8 mouse cellular contexts compared by ENCODE assay signal in genomic region chr2:166713690-166714426, GRCm38 (mm10). TPM values are rescaled to one million over a fixed set of nuclear protein-coding genes. Genes with fewer than 3 reads are reported as not detected.
A peak's percentile ranks its signal among the peaks of the same experiment; 100 is the strongest.
DNase-seq lines count a peak whose midpoint lies in the region; ATAC-seq and TF ChIP-seq lines count a peak whose summit lies in the region.

TSS of gene Prex1 (minus strand) at chr2:166713832.

- ATAC-seq in cerebellum, adult (ENCODE audit: insufficient number of reproducible peaks, low FRiP score, low TSS enrichment), result peak; percentile 51
- peak; percentile 91 for ATAC-seq in forebrain, embryonic 12.5 days (ENCODE audit: low FRiP score)
- peak; percentile 92 for ATAC-seq in heart, embryonic 16.5 days (replicated peaks; ENCODE audit: extremely low read depth, insufficient read depth, low FRiP score)
- peak; percentile 86 for ATAC-seq in liver, embryonic 13.5 days (ENCODE audit: low read depth)
- peak; percentile 93 for ATAC-seq in stomach, embryonic 14.5 days (ENCODE audit: insufficient number of reproducible peaks, insufficient read depth, low FRiP score, low read depth)

- no peaks in the 10 kb centered on the region for H3K36me3 ChIP-seq in E14TG2a.4 (ENCODE audit: insufficient read depth, low read length)
- no peaks in the 10 kb centered on the region for H3K36me3 ChIP-seq in forebrain, embryonic 12.5 days (replicated peaks)
- no peaks in the 10 kb centered on the region for H3K36me3 ChIP-seq in heart, embryonic 16.5 days (ENCODE audit: control insufficient read depth, insufficient read depth)
- no peaks in the 10 kb centered on the region for H3K36me3 ChIP-seq in liver, embryonic 13.5 days
- no peaks in the 10 kb centered on the region for H3K36me3 ChIP-seq in stomach, embryonic 14.5 days (ENCODE audit: control insufficient read depth, insufficient read depth, low read length)

- peak within 1 kb of the TSS; percentile 92 for H3K4me3 ChIP-seq in E14TG2a.4 (replicated peaks; ENCODE audit: low read length)
- H3K4me3 ChIP-seq in forebrain, embryonic 12.5 days (replicated peaks), result peak within 1 kb of the TSS; percentile 78
- H3K4me3 ChIP-seq in heart, embryonic 16.5 days (ENCODE audit: low read length), result peak within 1 kb of the TSS; percentile 81
- peak within 1 kb of the TSS; percentile 90 for H3K4me3 ChIP-seq in liver, embryonic 13.5 days (replicated peaks)
- H3K4me3 ChIP-seq in stomach, embryonic 14.5 days (ENCODE audit: low read depth, low read length), result peak within 1 kb of the TSS; percentile 77

- DNase-seq in kidney, postnatal 25 days, result peak; percentile 98 to 100
- peak; percentile 95 for DNase-seq in liver, embryonic 13.5 days
- peak; percentile 99 for DNase-seq in natural killer cell, adult 2 months (ENCODE audit: low spot score in 2 of 2)

- TF ChIP-seq CTCF in E14TG2a.4 (conservative IDR thresholded peaks at IDR 0.05; ENCODE audit: low read length), result no peak

- H3K27me3 ChIP-seq in E14TG2a.4 (ENCODE audit: insufficient read depth, low read length), result peaks cover 71% of the 10 kb centered on the region
- H3K27me3 ChIP-seq in forebrain, embryonic 12.5 days, result 0 out of 2 replicates have a peak, but pooled peaks cover 5% of the 10 kb centered on the region
- H3K27me3 ChIP-seq in heart, embryonic 16.5 days (ENCODE audit: control insufficient read depth, insufficient read depth, low read length), result no peaks in the 10 kb centered on the region
- no peaks in the 10 kb centered on the region for H3K27me3 ChIP-seq in liver, embryonic 13.5 days
- H3K27me3 ChIP-seq in stomach, embryonic 14.5 days (ENCODE audit: control insufficient read depth, insufficient read depth, low read length), result no peaks in the 10 kb centered on the region

- peaks cover 30% of the 10 kb centered on the region for H3K4me1 ChIP-seq in E14TG2a.4 (replicated peaks; ENCODE audit: low read depth, low read length)
- H3K4me1 ChIP-seq in forebrain, embryonic 12.5 days, result peaks cover 32% of the 10 kb centered on the region
- peaks cover 10% of the 10 kb centered on the region for H3K4me1 ChIP-seq in heart, embryonic 16.5 days (ENCODE audit: control insufficient read depth, insufficient read depth, low read length)
- H3K4me1 ChIP-seq in liver, embryonic 13.5 days (replicated peaks), result peaks cover 53% of the 10 kb centered on the region
- 0 out of 2 replicates have a peak, but pooled peaks cover 6% of the 10 kb centered on the region for H3K4me1 ChIP-seq in stomach, embryonic 14.5 days (ENCODE audit: control insufficient read depth, insufficient read depth, low read length)

- under 1% methylated on average over 67 of the region's 69 CpGs for WGBS in forebrain, embryonic 12.5 days
- WGBS in heart, embryonic 16.5 days, result under 1% methylated on average over 65 of the region's 69 CpGs
- WGBS in liver, embryonic 13.5 days (ENCODE audit: insufficient replicate concordance), result under 1% methylated on average over 69 of the region's 69 CpGs
- under 1% methylated on average over 61 of the region's 69 CpGs for WGBS in stomach, embryonic 14.5 days

- H3K9me3 ChIP-seq in E14TG2a.4 (ENCODE audit: low read length), result no peaks in the 10 kb centered on the region
- no peaks in the 10 kb centered on the region for H3K9me3 ChIP-seq in forebrain, embryonic 12.5 days
- H3K9me3 ChIP-seq in heart, embryonic 16.5 days (replicated peaks; ENCODE audit: control insufficient read depth, low read length), result no peaks in the 10 kb centered on the region
- H3K9me3 ChIP-seq in liver, embryonic 13.5 days (replicated peaks), result no peaks in the 10 kb centered on the region
- H3K9me3 ChIP-seq in stomach, embryonic 14.5 days (ENCODE audit: control insufficient read depth, low read depth, low read length), result no peaks in the 10 kb centered on the region

- H3K27ac ChIP-seq in forebrain, embryonic 12.5 days, result peak within 1 kb of the TSS; percentile 70
- peak within 1 kb of the TSS; percentile 85 for H3K27ac ChIP-seq in heart, embryonic 16.5 days (ENCODE audit: low read length)
- H3K27ac ChIP-seq in liver, embryonic 13.5 days, result peak within 1 kb of the TSS; percentile 86
- no peak within 1 kb of the TSS for H3K27ac ChIP-seq in stomach, embryonic 14.5 days (ENCODE audit: low read length)

- peak within 1 kb of the TSS; percentile 87 for H3K4me2 ChIP-seq in forebrain, embryonic 12.5 days
- peak within 1 kb of the TSS; percentile 94 for H3K4me2 ChIP-seq in heart, embryonic 16.5 days (ENCODE audit: low read depth, low read length)
- peak within 1 kb of the TSS; percentile 94 for H3K4me2 ChIP-seq in liver, embryonic 13.5 days
- H3K4me2 ChIP-seq in stomach, embryonic 14.5 days (replicated peaks; ENCODE audit: low read depth, low read length), result peak within 1 kb of the TSS; percentile 97

- peak within 1 kb of the TSS; percentile 74 for H3K9ac ChIP-seq in forebrain, embryonic 12.5 days
- H3K9ac ChIP-seq in heart, embryonic 16.5 days (ENCODE audit: low read length), result peak within 1 kb of the TSS; percentile 85
- H3K9ac ChIP-seq in liver, embryonic 13.5 days, result peak within 1 kb of the TSS; percentile 96
- H3K9ac ChIP-seq in stomach, embryonic 14.5 days (replicated peaks; ENCODE audit: low read depth, low read length), result peak within 1 kb of the TSS; percentile 48

RNA-seq across cellular contexts. Expression of gene Prex1, which starts in this region (rescaled TPM):
- 29.9 and 30.7 TPM in 2 replicates for polyA plus RNA-seq in forebrain, embryonic 12.5 days (2016; fragmentation: Nextera tagmentation; extraction: Ambion mirVana)
- 9.9 and 11.6 TPM in 2 replicates for polyA plus RNA-seq in heart, embryonic 16.5 days (2015; fragmentation: Nextera tagmentation; extraction: Ambion mirVana)
- polyA plus RNA-seq in liver, embryonic 13.5 days (2015; fragmentation: Nextera tagmentation; extraction: Ambion mirVana), result 9.1 and 9.8 TPM in 2 replicates
- 9.1 and 10.4 TPM in 2 replicates for polyA plus RNA-seq in stomach, embryonic 14.5 days (2014; fragmentation: Nextera tagmentation; extraction: Ambion mirVana)
